Mouse (Mus musculus) heart, embryonic 14.5 days (tissue): ENCODE measurements around the gene Crcp. TPM values are rescaled to one million over a fixed set of nuclear protein-coding genes. Genes with fewer than 3 reads are reported as not detected.
A peak's percentile ranks its signal among the peaks of the same experiment; 100 is the strongest.

Experiments
- ATAC-seq: fragments of 200-750 bp; cut with Nextera tagmentation; 2 replicates; pipeline ENCODE4 v1.8.0; 2017; ENCODE audit warnings: low read depth, moderate TSS enrichment; ENCODE audit not compliant: insufficient number of reproducible peaks, insufficient read depth, low FRiP score
- H3K27ac ChIP-seq, 2 experiments: fragments of 200-500 bp in 1 of 2; fragments of 300-500 bp in 1 of 2; sonication (generic) in 1 of 2; replicated peaks in 1 of 2; 2 replicates each; pipeline ENCODE4 v1.5.1; 2012 to 2014; ENCODE audit warnings: low read depth in 2 of 2, low read length in 2 of 2, control low read depth in 1 of 2, mild to moderate bottlenecking in 1 of 2, mixed read lengths in 1 of 2; ENCODE audit not compliant: control insufficient read depth in 1 of 2, insufficient read depth in 1 of 2
- H3K27me3 ChIP-seq: fragments of 300-500 bp; sonication (generic); 2 replicates; pipeline ENCODE4 v1.6.1; 2014; ENCODE audit warnings: mild to moderate bottlenecking, low read length, control low read depth; ENCODE audit not compliant: control insufficient read depth, insufficient read depth
- H3K36me3 ChIP-seq: fragments of 300-500 bp; sonication (generic); 2 replicates; pipeline ENCODE4 v1.6.1; 2014; ENCODE audit warnings: mild to moderate bottlenecking, control low read depth, low read length, mixed read lengths; ENCODE audit not compliant: control insufficient read depth, insufficient read depth
- H3K4me1 ChIP-seq, 2 experiments: fragments of 200-500 bp in 1 of 2; fragments of 300-500 bp in 1 of 2; sonication (generic) in 1 of 2; 2 replicates each; pipeline ENCODE4 v1.6.1; 2012 to 2014; ENCODE audit warnings: low read length in 2 of 2, control low read depth in 1 of 2, mixed read lengths in 1 of 2; ENCODE audit not compliant: control insufficient read depth in 2 of 2, insufficient read depth in 2 of 2
- H3K4me2 ChIP-seq: fragments of 300-500 bp; sonication (generic); 2 replicates; pipeline ENCODE4 v1.6.1; 2014; ENCODE audit warnings: mild to moderate bottlenecking, low read length
- H3K4me3 ChIP-seq, 2 experiments: fragments of 200-500 bp in 1 of 2; fragments of 300-500 bp in 1 of 2; sonication (generic) in 1 of 2; 2 replicates each; pipeline ENCODE4 v1.5.1; 2012 to 2014; ENCODE audit warnings: low read length in 2 of 2, mild to moderate bottlenecking in 2 of 2, control low read depth in 1 of 2, low read depth in 1 of 2, moderate library complexity in 1 of 2; ENCODE audit not compliant: control insufficient read depth in 1 of 2, insufficient read depth in 1 of 2
- H3K9ac ChIP-seq: fragments of 300-500 bp; sonication (generic); 2 replicates; pipeline ENCODE4 v1.6.1; 2014; ENCODE audit warnings: mild to moderate bottlenecking, low read length
- H3K9me3 ChIP-seq: fragments of 300-500 bp; sonication (generic); 2 replicates; pipeline ENCODE4 v1.6.1; 2016; ENCODE audit warnings: low read length, control low read depth; ENCODE audit not compliant: control insufficient read depth
- WGBS: fragments of 180-500 bp; shearing (Covaris S2); extraction: QIAGEN DNeasy Blood & Tissue Kit; methylation state at CpG from one replicate; pipeline ENCODE4 v1.1.7; 2014; 5-methylcytosine and 5-hydroxymethylcytosine counted together
- polyA plus RNA-seq: library from polyadenylated mRNA; unstranded; fragments of >200 nt; fragmentation: Nextera tagmentation; extraction: Ambion mirVana; gene quantifications from 2 replicates; pipeline ENCODE4 v1.2.1, GENCODE M21; 2014

Gene Crcp
- polyA plus RNA-seq, 1 experiment from 2014 or later: 15.1 TPM

- peaks cover 24% of the 10 kb centered on the region for H3K27me3 ChIP-seq
Observed at GRCm38 (mm10) chr5:130074491-130074890, 45.4 kb downstream of the Crcp start.

GRCm38 (mm10) chr5:130076396-130076795 is 47.3 kb downstream of the Crcp start:
- peaks cover 2 to 5% of the 10 kb centered on the region in 2 experiments; a peak in 3 of 4 replicates for H3K4me1 ChIP-seq
- H3K9ac ChIP-seq: no peak overlapping the region
- ATAC-seq: no peak
- no peak overlapping the region for H3K27ac ChIP-seq
- H3K9me3 ChIP-seq: 0 out of 2 replicates have a peak, but pooled peaks cover 2% of the 10 kb centered on the region
- 55% methylated on average over 6 of the region's 6 CpGs for WGBS
- no peak overlapping the region for H3K4me2 ChIP-seq
- no peak overlapping the region for H3K4me3 ChIP-seq
- no peaks in the 10 kb centered on the region for H3K36me3 ChIP-seq
- peaks cover 18% of the 10 kb centered on the region for H3K27me3 ChIP-seq

More at GRCm38 (mm10) chr5:130074491-130074890, 45.4 kb downstream of the Crcp start:
- peaks cover under 1 to 2% of the 10 kb centered on the region in 2 experiments; a peak in 1 of 4 replicates for H3K4me1 ChIP-seq
- H3K4me2 ChIP-seq: no peak overlapping the region
- WGBS: 79% methylated on average over 6 of the region's 6 CpGs
- no peak for ATAC-seq
- H3K27ac ChIP-seq: no peak overlapping the region
- no peaks in the 10 kb centered on the region for H3K9me3 ChIP-seq
- no peak overlapping the region for H3K9ac ChIP-seq
- no peak overlapping the region for H3K4me3 ChIP-seq
- no peaks in the 10 kb centered on the region for H3K36me3 ChIP-seq

- ATAC-seq: no peak
- H3K36me3 ChIP-seq: no peaks in the 10 kb centered on the region
- peaks cover 2 to 5% of the 10 kb centered on the region in 2 experiments; a peak in 3 of 4 replicates for H3K4me1 ChIP-seq
- no peak overlapping the region for H3K9ac ChIP-seq
- 0 out of 2 replicates have a peak, but pooled peaks cover 5% of the 10 kb centered on the region for H3K9me3 ChIP-seq
- WGBS: 67% methylated on average over 9 of the region's 9 CpGs
- H3K4me3 ChIP-seq: no peak overlapping the region
- H3K4me2 ChIP-seq: 0 out of 2 replicates have a peak overlapping the region, but pooled peaks have one; percentile 99
- 0 out of 4 replicates have a peak overlapping the region, but pooled peaks of 1 of the 2 experiments have one; percentile 55 for H3K27ac ChIP-seq
- H3K27me3 ChIP-seq: peaks cover 18% of the 10 kb centered on the region
Observed at GRCm38 (mm10) chr5:130078096-130078833, 49.2 kb downstream of the Crcp start.

GRCm38 (mm10) chr5:130078834-130079156 is 49.7 kb downstream of the Crcp start:
- Histone ChIP-seq H3K27ac (peak overlapping the region in 1 of 2 experiments; percentile 55; a peak in 1 of 4 replicates), H3K4me1 (peaks cover 2 to 5% of the 10 kb centered on the region in 2 experiments; a peak in 3 of 4 replicates), H3K9me3 (0 out of 2 replicates have a peak, but pooled peaks cover 5% of the 10 kb centered on the region), H3K4me2 (peak overlapping the region; percentile 99), H3K4me3 (peak overlapping the region; percentile 64 to 72), H3K36me3 (no peaks in the 10 kb centered on the region), H3K27me3 (peaks cover 18% of the 10 kb centered on the region), H3K9ac (peak overlapping the region; percentile 88)
- 36% methylated on average over 6 of the region's 6 CpGs for WGBS
- ATAC-seq: no peak

GRCm38 (mm10) chr5:130079202-130080050 is 50.3 kb downstream of the Crcp start:
- H3K36me3 ChIP-seq: no peaks in the 10 kb centered on the region
- peak; percentile 93 for ATAC-seq
- H3K27ac ChIP-seq: peak overlapping the region in 1 of 2 experiments; percentile 55; a peak in 2 of 4 replicates
- H3K27me3 ChIP-seq: peaks cover 16% of the 10 kb centered on the region
- H3K9ac ChIP-seq: peak overlapping the region; percentile 88
- peak overlapping the region; percentile 99 for H3K4me2 ChIP-seq
- peak overlapping the region; percentile 64 to 72 for H3K4me3 ChIP-seq
- H3K9me3 ChIP-seq: 0 out of 2 replicates have a peak, but pooled peaks cover 5% of the 10 kb centered on the region
- peaks cover 2 to 5% of the 10 kb centered on the region in 2 experiments; a peak in 3 of 4 replicates for H3K4me1 ChIP-seq
- WGBS: 1% methylated on average over 69 of the region's 86 CpGs

- Histone ChIP-seq H3K36me3 (no peaks in the 10 kb centered on the region), H3K9me3 (0 out of 2 replicates have a peak, but pooled peaks cover 5% of the 10 kb centered on the region), H3K4me3 (peak overlapping the region; percentile 64 to 72), H3K27ac (no peak overlapping the region), H3K4me1 (peaks cover 2 to 5% of the 10 kb centered on the region in 2 experiments; a peak in 3 of 4 replicates), H3K4me2 (peak overlapping the region; percentile 99), H3K27me3 (peaks cover 15% of the 10 kb centered on the region), H3K9ac (peak overlapping the region; percentile 88)
- WGBS: 78% methylated on average over 16 of the region's 16 CpGs
- ATAC-seq: no peak
Observed at GRCm38 (mm10) chr5:130080051-130080681, 51.1 kb downstream of the Crcp start.
